ENCODE assay signal across 8 mouse cellular contexts in genomic region chr1:124044925-124045640, GRCm38 (mm10). TPM values are rescaled to one million over a fixed set of nuclear protein-coding genes. Genes with fewer than 3 reads are reported as not detected.
DNase-seq lines count a peak whose midpoint lies in the region; ATAC-seq lines count a peak whose summit lies in the region.

Dpp10 (minus strand) TSS chr1:124045559.

- H3K4me2 ChIP-seq in heart, embryonic 13.5 days, result peak within 1 kb of the TSS; percentile 87
- peak within 1 kb of the TSS; percentile 92 for H3K4me2 ChIP-seq in forebrain, embryonic 12.5 days
- peak within 1 kb of the TSS; percentile 93 for H3K4me2 ChIP-seq in neural tube, embryonic 12.5 days (replicated peaks)

- H3K27me3 ChIP-seq in heart, embryonic 13.5 days (replicated peaks), result peaks cover 63% of the 10 kb centered on the region
- peaks cover 39% of the 10 kb centered on the region for H3K27me3 ChIP-seq in forebrain, embryonic 12.5 days
- H3K27me3 ChIP-seq in neural tube, embryonic 12.5 days (replicated peaks), result peaks cover 38% of the 10 kb centered on the region

- H3K27ac ChIP-seq in heart, embryonic 13.5 days (replicated peaks), result no peak within 1 kb of the TSS
- peak within 1 kb of the TSS; percentile 31; the same call in 1 of the 2 replicates for H3K27ac ChIP-seq in forebrain, embryonic 12.5 days
- no peak within 1 kb of the TSS for H3K27ac ChIP-seq in neural tube, embryonic 12.5 days

- intact Hi-C loops in left cerebral cortex, postnatal 10 days (cut with DNase I), result no loop called here
- intact Hi-C loops in gastrocnemius, postnatal 14 days (cut with DNase I; ENCODE audit: low total_unique reads), result no loop called here

- H3K4me3 ChIP-seq in heart, embryonic 13.5 days, result peak within 1 kb of the TSS; percentile 51
- peak within 1 kb of the TSS; percentile 58 for H3K4me3 ChIP-seq in forebrain, embryonic 12.5 days (replicated peaks)
- H3K4me3 ChIP-seq in neural tube, embryonic 12.5 days, result peak within 1 kb of the TSS; percentile 56

- no peak for ATAC-seq in heart, embryonic 13.5 days (ENCODE audit: extremely low read depth, insufficient number of reproducible peaks, low FRiP score, low TSS enrichment)
- peak; percentile 73 for ATAC-seq in forebrain, embryonic 12.5 days (ENCODE audit: low FRiP score)
- ATAC-seq in neural tube, embryonic 12.5 days (ENCODE audit: low FRiP score, low read depth), result peak; percentile 73
- no peak for ATAC-seq in megakaryocyte-erythroid progenitor cell, adult 5-6 weeks (replicated peaks; ENCODE audit: low FRiP score, low TSS enrichment, poor library complexity, severe bottlenecking)

- H3K9ac ChIP-seq in heart, embryonic 13.5 days, result peak within 1 kb of the TSS; percentile 44; the same call in 1 of the 2 replicates
- peak within 1 kb of the TSS; percentile 55 for H3K9ac ChIP-seq in forebrain, embryonic 12.5 days
- H3K9ac ChIP-seq in neural tube, embryonic 12.5 days, result peak within 1 kb of the TSS; percentile 63

- peaks cover 10% of the 10 kb centered on the region for H3K4me1 ChIP-seq in heart, embryonic 13.5 days
- peaks cover 10% of the 10 kb centered on the region for H3K4me1 ChIP-seq in forebrain, embryonic 12.5 days
- H3K4me1 ChIP-seq in neural tube, embryonic 12.5 days, result peaks cover 10% of the 10 kb centered on the region

- DNase-seq in heart, postnatal 4 days, result no peak
- peak; percentile 71 for DNase-seq in brain, adult 2 months (ENCODE audit: low read depth, low spot score)
- peak in 1 of 2 experiments; percentile 68 for DNase-seq in left cerebral cortex, postnatal 10 days (ENCODE audit: extremely low spot score in 1 of 2, low spot score in 2 of 2)
- no peak for DNase-seq in gastrocnemius, postnatal 14 days

- H3K36me3 ChIP-seq in heart, embryonic 13.5 days, result no peaks in the 10 kb centered on the region
- no peaks in the 10 kb centered on the region for H3K36me3 ChIP-seq in forebrain, embryonic 12.5 days (replicated peaks)
- no peaks in the 10 kb centered on the region for H3K36me3 ChIP-seq in neural tube, embryonic 12.5 days

- no peaks in the 10 kb centered on the region for H3K9me3 ChIP-seq in heart, embryonic 13.5 days
- H3K9me3 ChIP-seq in forebrain, embryonic 12.5 days, result no peaks in the 10 kb centered on the region
- no peaks in the 10 kb centered on the region for H3K9me3 ChIP-seq in neural tube, embryonic 12.5 days

- WGBS in heart, embryonic 13.5 days, result under 1% methylated on average over 27 of the region's 38 CpGs
- WGBS in forebrain, embryonic 12.5 days, result under 1% methylated on average over 31 of the region's 38 CpGs
- under 1% methylated on average over 36 of the region's 38 CpGs for WGBS in neural tube, embryonic 12.5 days

RNA-seq across cellular contexts. Expression of gene Dpp10, which starts in this region (rescaled TPM):
- polyA plus RNA-seq in heart, embryonic 13.5 days (2015; fragmentation: Nextera tagmentation; extraction: Ambion mirVana), result 0.04 and 0.19 TPM in 2 replicates
- under 1 TPM in 1 of 2 experiments, not detected in 1; 0.16 TPM for total RNA-seq in heart, postnatal 4 days (2021)
- polyA plus RNA-seq in forebrain, embryonic 12.5 days (2016; fragmentation: Nextera tagmentation; extraction: Ambion mirVana), result 0.77 and 0.97 TPM in 2 replicates
- 100 to 1,000 TPM; 102 to 117 TPM for total RNA-seq in left cerebral cortex, postnatal 10 days (2021)
- 3.4 and 3.8 TPM in 2 replicates for polyA plus RNA-seq in neural tube, embryonic 12.5 days (2016; fragmentation: Nextera tagmentation; extraction: Ambion mirVana)
- total RNA-seq in megakaryocyte-erythroid progenitor cell, adult 5-6 weeks (2014; fragmentation: Nextera tagmentation), result not detected in 2 replicates
- total RNA-seq in megakaryocyte-erythroid progenitor cell, adult 5-6 weeks (2017), result not detected in 2 replicates
- not detected for total RNA-seq in gastrocnemius, postnatal 14 days (2021)

Comparison
In these comparisons a context has a peak if more than half of its experiments do, and no peak if none do; other contexts are left out.
1. RNA of gene Dpp10 (total RNA-seq): 102 to 117 TPM in left cerebral cortex, postnatal 10 days; 0.16 TPM in heart, postnatal 4 days, not detected in gastrocnemius, postnatal 14 days and not detected in megakaryocyte-erythroid progenitor cell, adult 5-6 weeks; every median in the first group is over 10 times any median in the second.
2. Peak in ATAC-seq, H3K4me3 ChIP-seq, H3K27ac ChIP-seq, H3K9ac ChIP-seq and H3K4me2 ChIP-seq in forebrain, embryonic 12.5 days; RNA of the gene not detected or under 1 TPM.
3. Peak in every context shown above with its lines, with median percentiles within 50 percentile points of each other: H3K4me2 ChIP-seq, H3K4me3 ChIP-seq and H3K9ac ChIP-seq.